Mouse (Mus musculus): ENCODE measurements around the gene Fabp6.

Fabp6 gene

DNA sequence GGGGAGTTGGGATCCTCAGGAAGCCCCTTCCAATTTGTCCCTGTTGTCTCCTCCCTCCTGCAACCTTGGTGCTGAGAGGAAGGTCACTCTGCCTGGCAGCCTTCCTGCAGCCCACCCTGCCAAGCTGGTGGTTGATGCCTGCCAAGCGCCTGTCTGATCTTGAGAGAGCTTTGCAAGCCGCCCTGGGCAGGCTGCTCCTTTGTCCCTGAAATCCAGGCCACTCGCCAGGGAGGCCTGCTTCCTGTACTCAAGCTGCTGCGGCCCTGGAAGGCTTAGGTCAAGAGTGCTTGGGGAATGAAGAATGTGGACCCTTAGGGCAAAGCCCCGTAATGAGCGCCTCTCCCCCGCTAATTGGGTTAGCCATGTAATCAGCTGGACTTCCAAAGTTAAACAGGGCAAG lies 53.2 kb downstream of the Fabp6 start:
- no peak for DNase-seq (ENCODE audit: low spot score in 2 of 2)

- no peak for DNase-seq (ENCODE audit: low spot score in 2 of 2)
Measured at GRCm38 (mm10) chr11:43546678-43547077, 54.7 kb downstream of the Fabp6 start.

All from spleen, postnatal 4 days (tissue).